Mouse (Mus musculus) myocyte (in vitro differentiated cells): ENCODE measurements around the gene Qsox2.

Experiments
- CEBPB ChIP-seq: IDR thresholded peaks from 2 replicates; pipeline ENCODE4 v1.6.1; 2011; ENCODE audit warnings: mild to moderate bottlenecking, moderate library complexity; ENCODE audit not compliant: poor library complexity, insufficient read depth, severe bottlenecking
- E2F4 ChIP-seq: IDR thresholded peaks from one replicate; pipeline ENCODE4 v1.6.1; 2011; ENCODE audit warnings: mild to moderate bottlenecking, control low read depth, moderate library complexity; ENCODE audit not compliant: insufficient read depth
- MAX ChIP-seq: IDR thresholded peaks from one replicate; pipeline ENCODE4 v1.6.1; 2011; ENCODE audit warnings: low read depth, mild to moderate bottlenecking, control low read depth
- MYOD1 ChIP-seq, 3 experiments: IDR thresholded peaks; one replicate each; pipeline ENCODE4 v1.6.1; 2011; ENCODE audit warnings: control low read depth in 2 of 3, low read depth in 2 of 3, mild to moderate bottlenecking in 2 of 3, moderate library complexity in 1 of 3; ENCODE audit not compliant: insufficient read length in 2 of 3, control insufficient read depth in 1 of 3
- MYOG ChIP-seq, 3 experiments: IDR thresholded peaks; one replicate each; pipeline ENCODE4 v1.6.1; 2011; ENCODE audit warnings: control low read depth in 2 of 3, low read depth in 2 of 3, mild to moderate bottlenecking in 2 of 3; ENCODE audit not compliant: insufficient read length in 2 of 3, control insufficient read depth in 1 of 3, insufficient read depth in 1 of 3
- POLR2A ChIP-seq: IDR thresholded peaks from one replicate; pipeline ENCODE4 v1.6.1; 2011; ENCODE audit warnings: low read depth, mild to moderate bottlenecking, control low read depth, moderate library complexity; ENCODE audit not compliant: insufficient read length
- POLR2AphosphoS2 ChIP-seq: IDR thresholded peaks from one replicate; pipeline ENCODE4 v1.6.1; 2011; ENCODE audit warnings: low read depth, control low read depth; ENCODE audit not compliant: insufficient read length
- REST ChIP-seq: IDR thresholded peaks from one replicate; pipeline ENCODE4 v1.6.1; 2011; ENCODE audit warnings: mild to moderate bottlenecking, control low read depth, moderate library complexity; ENCODE audit not compliant: insufficient read depth, insufficient read length
- SRF ChIP-seq: IDR thresholded peaks from one replicate; pipeline ENCODE4 v1.6.1; 2011; ENCODE audit warnings: low read depth; ENCODE audit not compliant: control insufficient read depth, insufficient read length
- TCF12 ChIP-seq: IDR thresholded peaks from one replicate; pipeline ENCODE4 v1.6.1; 2011; ENCODE audit warnings: mild to moderate bottlenecking, control low read depth; ENCODE audit not compliant: poor library complexity, insufficient read depth, severe bottlenecking
- TCF3 ChIP-seq: IDR thresholded peaks from one replicate; pipeline ENCODE4 v1.6.1; 2011; ENCODE audit warnings: low read depth, control low read depth; ENCODE audit not compliant: insufficient read length
- USF1 ChIP-seq: IDR thresholded peaks from one replicate; pipeline ENCODE4 v1.6.1; 2011; ENCODE audit warnings: low read depth, mild to moderate bottlenecking, control low read depth, moderate library complexity

DNA sequence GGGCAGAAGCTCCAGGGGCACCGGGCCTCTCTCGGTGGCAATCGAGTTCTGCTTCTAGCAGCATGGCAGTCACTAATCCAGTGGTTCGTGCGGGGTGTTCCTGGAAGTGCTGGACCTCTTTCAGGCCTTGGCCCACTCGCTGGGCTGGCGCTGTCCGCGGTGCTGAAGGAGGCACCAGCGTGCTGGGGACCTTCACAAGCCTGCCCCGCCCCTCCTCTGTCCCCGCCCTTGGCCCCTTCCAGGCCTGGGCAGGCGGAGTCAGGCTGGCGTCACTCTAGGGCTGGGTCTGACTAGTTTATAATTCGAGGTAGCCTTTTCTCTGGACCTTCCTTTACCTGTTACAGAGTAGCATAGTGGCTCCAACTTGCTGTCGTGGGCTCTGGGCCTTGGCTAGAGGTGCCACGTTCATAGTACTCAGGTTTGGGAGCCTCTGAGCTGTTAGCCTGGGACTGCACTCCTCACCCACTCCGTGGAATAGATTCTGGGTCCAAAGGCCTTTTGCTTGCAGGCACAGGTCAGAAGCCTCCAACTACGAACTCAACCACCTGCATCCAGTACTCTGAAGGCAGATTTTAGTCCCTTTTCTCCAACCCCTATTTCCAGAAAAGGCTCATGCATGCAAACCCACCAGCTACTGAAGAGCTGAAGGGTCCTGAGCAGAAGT is 29.1 kb downstream of the Qsox2 start, which contains the start of gene Lhx3:
- no peak for TF ChIP-seq POLR2A
- TF ChIP-seq E2F4: no peak
- TF ChIP-seq TCF12: no peak
- no peak for TF ChIP-seq CEBPB
- no peak for TF ChIP-seq SRF
- TF ChIP-seq MAX: no peak
- no peak for TF ChIP-seq USF1
- peak in 1 of 3 experiments; percentile 27 for TF ChIP-seq MYOG (IDR thresholded peaks at IDR 0.05; ENCODE audit: control insufficient read depth in 1 of 3, insufficient read depth in 1 of 3, insufficient read length in 2 of 3, low read depth in 2 of 3)
- TF ChIP-seq REST: peak; percentile 98
- no peak for TF ChIP-seq POLR2AphosphoS2
- peak in 1 of 3 experiments; percentile 7 for TF ChIP-seq MYOD1 (IDR thresholded peaks at IDR 0.05; ENCODE audit: control insufficient read depth in 1 of 3, insufficient read length in 2 of 3, low read depth in 2 of 3)
- TF ChIP-seq TCF3: no peak
